Mouse (Mus musculus) embryo, embryonic 9.5 days (tissue): Measurements from ENCODE around the gene Tmem94.

Experiments
- DNase-seq: peaks from one replicate; pipeline ENCODE4 v3.0.0-alpha.2; 2017; ENCODE audit errors: extremely low spot score

The Tmem94 gene

DNA sequence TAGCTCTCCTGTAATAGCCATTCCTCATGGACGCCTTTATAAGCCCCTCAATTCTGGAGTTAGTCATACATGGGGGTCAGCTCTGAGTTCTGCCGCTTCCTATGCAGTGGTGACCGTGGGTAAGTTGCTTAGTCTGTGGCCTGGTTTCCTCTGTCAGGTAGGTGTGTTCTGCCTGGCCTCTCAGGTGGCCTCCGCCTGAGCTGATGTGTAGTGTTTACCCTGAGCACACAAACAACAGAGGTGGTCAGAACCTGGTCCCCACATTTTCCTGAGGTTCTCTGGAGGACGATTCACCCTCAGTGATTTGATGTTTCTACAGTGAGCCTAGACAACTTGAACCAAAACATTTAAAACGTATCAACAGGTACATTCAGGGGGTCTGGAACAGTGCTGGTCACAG lies 66.8 kb downstream of the Tmem94 start:
- DNase-seq: no peak

DNA sequence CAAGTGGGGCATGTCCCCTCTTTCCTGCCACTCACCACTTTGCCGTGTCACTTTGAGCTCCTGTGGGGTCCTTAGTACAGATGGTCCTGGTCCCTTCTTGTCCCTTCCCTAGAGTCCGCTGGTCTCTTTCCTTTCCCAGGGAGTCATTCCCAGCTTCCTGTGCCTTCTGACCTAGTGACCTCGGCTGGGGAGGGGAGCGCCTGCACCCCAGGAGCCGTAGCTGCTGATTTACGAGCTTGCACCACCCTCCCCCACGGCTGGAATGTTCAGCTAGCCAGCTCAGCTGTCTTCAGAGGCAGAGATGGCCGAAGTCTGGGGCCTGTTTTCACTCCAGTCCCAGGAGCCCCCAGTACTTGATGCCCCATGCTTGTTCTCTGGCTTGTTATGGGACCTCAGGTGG lies 67.3 kb downstream of the Tmem94 start:
- DNase-seq: peak; percentile 77

DNA sequence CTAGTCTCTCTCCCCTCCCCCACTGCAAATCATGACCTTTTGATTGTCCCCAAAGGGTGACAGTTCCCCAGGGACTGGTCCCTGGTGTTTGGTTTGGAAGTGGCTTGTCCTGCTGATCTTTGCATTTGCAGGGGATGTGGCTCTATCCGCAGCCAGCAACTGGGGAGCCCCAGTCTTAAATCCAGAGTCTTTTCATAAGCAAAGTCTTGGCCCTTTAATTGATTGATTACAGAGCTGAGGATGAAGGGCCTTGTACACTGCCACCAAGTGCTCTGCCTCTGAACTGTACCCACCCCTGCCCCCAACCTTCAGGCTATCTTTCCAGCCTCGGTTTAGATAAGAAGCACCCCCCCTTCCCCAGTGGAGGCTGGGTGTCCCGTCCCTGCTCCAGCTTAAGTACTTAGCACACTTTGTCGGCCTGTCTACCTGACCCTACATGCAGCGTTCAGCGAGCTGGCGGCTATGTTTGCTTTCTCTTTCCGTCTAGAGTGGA lies 67.8 kb downstream of the Tmem94 start:
- peak; percentile 62 for DNase-seq

DNA sequence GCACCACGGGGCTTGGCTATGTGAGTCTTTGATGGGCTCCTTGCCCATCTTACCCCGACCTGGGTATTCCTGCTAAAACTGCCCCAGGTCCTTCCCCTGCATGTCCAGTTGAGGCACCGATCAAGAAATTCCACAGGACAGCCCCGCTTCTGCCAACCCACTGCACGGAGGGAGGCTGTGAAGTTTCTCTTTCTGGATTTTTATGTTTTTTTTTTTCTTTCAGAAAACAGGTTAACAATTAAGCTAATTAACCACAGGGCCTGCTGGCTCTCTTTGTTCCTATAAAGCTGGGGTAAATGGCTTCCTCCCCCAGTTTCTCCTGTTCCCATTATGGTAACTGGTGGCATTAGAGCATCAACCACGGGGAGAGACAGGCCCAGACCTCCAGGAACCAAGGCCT lies 68.8 kb downstream of the Tmem94 start:
- DNase-seq: no peak

DNA sequence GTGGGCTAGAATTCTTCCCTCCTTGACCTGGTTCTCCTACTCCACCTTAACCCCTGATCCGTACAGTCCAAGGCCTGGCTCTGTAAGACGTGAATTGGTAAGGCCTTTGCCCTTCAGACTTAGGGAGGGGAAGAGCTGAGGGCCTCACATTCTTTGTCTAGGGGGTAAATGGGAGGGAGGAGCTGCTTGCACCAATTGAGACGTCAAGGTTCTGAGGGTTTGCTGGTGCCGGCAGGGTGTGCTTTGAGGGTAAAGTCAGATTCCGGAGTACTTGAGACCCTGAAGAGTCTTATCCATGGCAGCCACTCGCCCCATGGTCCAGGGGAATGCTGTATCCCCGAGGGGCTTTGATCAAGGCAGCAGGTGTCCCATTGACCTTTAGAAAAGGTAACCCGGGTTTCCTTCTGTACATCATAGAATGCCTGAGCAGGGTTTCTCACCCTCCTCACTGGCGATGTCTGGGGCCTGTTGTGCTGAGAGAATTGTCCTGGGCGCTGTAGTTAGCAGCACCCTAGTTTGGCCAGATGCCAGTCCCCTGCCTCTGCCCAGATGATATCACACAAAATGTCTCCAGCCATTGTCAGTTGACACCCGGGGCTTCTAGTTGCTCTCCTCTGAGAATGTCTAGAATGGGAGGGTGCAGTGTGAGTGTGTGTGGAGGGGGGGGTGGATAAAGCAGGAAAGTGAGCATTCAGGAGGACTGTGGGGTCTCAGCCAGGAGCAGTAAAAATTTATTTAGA lies 71.6 kb downstream of the Tmem94 start:
- DNase-seq: no peak

DNA sequence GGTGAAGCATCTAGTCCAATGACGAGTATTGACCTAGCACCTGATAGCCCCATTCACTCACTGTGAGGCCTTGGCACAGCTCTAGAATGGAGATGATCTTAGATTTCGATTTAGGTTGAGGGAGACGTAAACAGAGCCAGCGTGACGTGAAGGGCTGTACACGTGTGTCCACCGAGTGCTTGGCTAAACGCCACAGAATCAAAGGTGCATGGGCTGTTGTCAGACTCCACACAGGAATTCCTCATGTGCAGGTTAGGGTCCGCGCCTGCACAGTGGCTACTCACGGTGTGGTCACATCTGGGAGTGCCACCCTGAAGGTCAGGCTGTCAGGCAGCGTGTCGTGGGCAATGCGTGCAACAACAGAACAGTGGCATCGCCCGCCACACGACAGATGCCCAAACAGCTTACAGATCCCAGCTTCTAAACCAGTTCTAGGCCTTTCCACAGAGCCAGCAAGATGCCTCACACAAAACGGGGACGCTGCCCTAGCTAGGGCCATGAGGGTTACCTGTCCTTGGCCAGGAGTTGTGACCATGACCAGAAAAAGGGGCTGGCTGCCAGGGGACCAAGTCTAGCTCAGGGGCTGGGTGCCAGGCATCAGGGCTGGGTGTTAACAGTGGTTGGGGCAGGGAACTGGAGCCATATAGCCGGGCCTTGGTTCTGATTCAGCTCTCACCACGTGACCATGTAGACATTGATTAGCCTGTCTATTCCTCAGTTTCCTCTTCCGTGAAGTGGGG lies 72.5 kb downstream of the Tmem94 start:
- no peak for DNase-seq

DNA sequence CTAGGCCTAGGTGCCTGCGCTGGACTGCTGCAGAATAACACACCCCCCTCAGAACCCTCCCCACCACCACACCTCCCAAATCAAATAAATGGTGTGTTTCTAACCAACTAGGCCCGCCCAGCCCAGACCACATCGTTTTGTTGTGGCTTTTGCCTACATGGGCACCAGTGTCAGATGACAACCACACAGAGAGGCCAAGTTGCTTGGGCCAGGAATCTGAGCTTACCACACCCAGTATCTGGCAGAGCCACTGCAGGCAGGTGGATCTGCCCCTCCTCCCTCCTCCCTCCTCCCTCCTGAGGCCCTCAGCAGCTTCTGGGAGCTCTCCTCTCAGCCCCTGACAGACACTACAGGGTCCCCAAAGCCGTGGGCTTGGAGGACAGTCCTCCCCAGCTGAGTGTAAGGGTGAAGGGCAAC lies 73.7 kb downstream of the Tmem94 start:
- no peak for DNase-seq

DNA sequence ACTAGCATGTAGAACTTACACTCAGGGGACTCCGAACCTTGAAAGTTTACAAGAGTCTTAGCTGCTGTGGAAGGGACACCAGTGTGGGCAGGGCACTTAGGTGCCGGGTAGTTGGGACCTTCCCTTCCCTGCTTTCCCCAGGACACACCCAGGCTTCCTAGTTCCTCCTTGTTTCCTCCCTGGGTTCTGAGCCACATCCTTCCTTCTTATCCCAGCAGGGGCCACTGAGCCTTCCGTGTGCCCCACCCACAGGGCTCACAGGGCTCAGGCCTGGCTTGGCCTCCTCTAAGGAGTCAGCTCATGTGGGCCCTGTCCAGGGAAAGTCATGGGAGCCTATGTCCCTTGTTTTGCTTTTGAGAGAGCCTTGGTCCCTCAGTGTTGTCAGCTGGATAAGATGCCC lies 74.5 kb downstream of the Tmem94 start:
- DNase-seq: no peak

DNA sequence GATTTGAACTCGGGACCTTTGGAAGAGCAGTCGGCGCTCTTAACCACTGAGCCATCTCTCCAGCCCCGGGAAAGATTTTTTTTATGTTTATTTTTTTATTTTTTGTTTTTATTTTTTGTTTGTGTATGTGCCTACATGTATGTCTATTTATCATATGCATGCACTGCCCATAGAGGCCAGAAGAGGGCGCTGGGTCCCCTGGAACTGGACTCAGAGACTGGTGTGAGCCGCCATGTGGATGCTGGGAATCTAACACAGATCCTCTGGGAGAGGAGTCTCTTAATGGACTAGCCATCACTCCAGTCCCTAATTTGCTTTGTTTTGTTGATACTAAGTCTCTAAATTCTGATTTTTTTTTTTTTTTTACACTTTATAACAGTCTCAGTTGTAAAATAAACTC lies 75.8 kb downstream of the Tmem94 start:
- DNase-seq: no peak

DNA sequence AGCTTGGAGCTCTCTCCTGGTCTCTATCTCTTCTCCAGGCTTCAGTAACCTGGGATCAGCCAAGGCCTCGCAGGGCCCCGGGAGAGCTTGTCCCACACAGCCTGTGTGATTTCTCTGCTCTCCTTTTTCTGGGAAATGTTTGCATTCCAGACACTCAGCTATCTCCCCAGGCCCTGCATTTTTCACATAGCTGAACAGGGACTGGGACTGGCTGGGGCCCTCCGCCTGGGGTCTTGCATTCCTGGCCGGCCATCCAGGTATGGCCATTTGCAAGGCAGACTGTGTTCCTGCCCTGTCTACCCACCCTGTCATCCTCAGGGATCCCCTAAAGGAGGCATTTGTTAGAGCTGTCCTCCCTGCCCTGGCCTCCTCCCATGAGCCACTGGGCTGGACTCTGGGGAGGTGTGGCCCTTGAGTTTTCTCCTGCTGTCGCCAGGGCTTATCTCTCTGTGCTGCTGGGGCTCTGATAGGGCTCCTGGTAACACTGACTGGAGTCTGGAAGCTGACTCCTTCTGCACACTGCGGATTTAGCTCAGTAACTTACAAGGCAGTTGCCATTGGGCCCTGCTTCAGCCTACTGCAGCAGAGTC lies 76.8 kb downstream of the Tmem94 start:
- peak; percentile 64 for DNase-seq

DNA sequence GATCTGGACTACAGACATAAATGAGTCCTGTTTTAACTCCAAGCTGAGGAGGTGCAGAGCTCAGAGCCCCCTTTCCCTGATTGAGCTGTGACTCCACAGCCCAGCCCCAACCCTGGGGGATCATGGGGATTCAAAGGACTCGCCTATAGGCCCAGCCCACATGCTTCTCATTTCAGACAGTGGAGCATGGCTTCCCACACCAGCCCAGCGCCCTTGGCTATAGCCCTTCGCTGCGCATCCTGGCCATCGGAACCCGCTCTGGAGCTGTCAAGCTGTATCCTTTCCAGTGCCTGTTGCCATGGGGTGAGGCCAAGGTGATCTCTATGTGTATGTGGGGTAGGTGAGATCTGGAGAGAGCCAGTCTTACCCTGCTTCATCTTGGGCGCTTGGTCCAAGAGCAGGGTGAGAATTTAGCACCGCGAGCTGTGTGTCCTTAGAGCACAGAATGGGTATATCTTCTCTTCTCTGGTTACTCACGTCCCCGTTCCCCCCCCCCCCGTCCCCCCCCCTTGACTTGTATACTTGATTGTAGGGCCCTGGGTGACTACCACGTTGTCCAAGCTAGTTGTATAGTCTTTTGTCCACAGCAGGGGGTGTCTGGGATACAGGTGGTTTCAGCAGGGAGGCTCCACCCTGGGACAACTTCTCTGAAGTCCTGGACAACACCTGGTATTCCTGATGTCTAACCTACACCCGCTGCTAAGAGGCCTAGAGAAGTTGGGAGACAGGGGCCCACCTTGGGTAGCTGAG lies 78.1 kb downstream of the Tmem94 start:
- DNase-seq: no peak

DNA sequence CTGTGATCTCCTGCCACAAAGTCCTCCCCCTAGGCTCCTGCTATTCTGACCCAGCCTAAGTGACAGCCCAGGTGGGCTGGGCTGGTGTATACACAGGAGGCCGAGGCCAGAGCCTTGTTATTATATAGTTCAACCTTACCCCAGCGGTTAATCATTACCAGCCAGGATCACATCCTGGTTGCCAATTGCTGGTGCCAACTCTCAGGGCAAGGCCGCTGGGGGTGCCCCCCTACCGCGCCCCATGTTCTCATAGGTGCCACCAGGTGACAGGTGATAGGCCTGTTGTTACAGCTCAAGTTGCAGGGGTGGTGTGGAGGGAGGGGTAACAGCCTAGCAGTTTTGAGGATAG lies 78.6 kb downstream of the Tmem94 start:
- no peak for DNase-seq

DNA sequence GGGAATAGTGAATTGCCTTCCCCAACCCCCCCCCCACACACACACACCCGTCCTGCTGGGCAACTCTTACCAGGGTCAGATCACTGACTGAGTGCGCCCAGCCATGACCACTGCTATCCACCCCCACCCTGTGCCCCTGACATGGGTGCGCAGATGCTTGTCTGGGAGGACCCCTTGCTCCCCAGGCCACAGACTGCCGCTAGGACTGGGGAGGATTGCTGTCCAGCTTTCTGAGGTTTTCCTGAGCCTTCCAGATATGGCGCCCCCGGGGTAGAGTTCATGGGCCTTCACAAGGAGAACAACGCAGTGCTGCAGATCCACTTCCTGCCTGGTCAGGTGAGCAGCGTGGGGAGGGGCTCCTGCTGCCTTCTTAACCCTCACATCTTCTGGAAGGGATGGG lies 79.0 kb downstream of the Tmem94 start:
- DNase-seq: no peak

DNA sequence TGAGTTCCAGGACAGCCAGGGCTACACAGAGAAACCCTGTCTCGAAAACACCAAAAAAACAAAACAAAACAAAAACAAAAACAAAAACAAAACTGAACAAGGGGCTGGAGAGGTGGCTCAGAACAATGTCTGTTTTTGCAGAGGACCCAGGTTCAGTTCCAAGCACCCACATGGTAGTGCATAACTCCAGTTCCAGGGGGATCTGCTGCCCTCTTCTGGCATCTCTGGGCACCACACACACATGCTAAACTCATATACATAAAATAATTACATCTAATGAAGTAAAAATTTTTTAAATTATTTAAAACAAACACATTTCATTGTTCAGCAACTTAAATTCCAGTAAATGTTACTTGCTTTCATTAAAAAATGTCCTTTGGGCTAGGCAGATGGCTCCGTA lies 80.6 kb downstream of the Tmem94 start:
- no peak for DNase-seq
